Mouse (Mus musculus) lung, adult 2 months (tissue): ENCODE results near the gene Vdr.

Experiments used
- CTCF ChIP-seq: fragments of 200-500 bp; IDR thresholded peaks from 2 replicates; pipeline ENCODE4 v1.5.1; 2011; ENCODE audit warnings: mild to moderate bottlenecking, low read length, control low read depth; ENCODE audit not compliant: insufficient read depth
- POLR2A ChIP-seq: fragments of 200-500 bp; IDR thresholded peaks from 2 replicates; pipeline ENCODE4 v1.6.1; 2011; ENCODE audit warnings: low read depth, mild to moderate bottlenecking, control low read depth, low read length, borderline replicate concordance; ENCODE audit errors: extremely low read depth

GRCm38 (mm10) chr15:97815254-97815653, 95.2 kb downstream of the Vdr start:
- no peak for TF ChIP-seq CTCF
- no peak for TF ChIP-seq POLR2A
